Mouse (Mus musculus): ENCODE measurements around the gene Ccndbp1.
"Not testable (repeated sequence)": the region's sequence is repeated elsewhere in the genome, so short reads cannot be mapped to it uniquely, and the experiment has no call there.

Ccndbp1 gene

GRCm38 (mm10) chr2:121007925-121008663 is at the start of gene Ccndbp1:
Ccndbp1 (plus strand) TSS chr2:121008403.
- peak; percentile 96 for ATAC-seq (ENCODE audit: low TSS enrichment)

- no peak for ATAC-seq (ENCODE audit: low TSS enrichment)
Measured at GRCm38 (mm10) chr2:120959363-120959762, 48.8 kb upstream of the Ccndbp1 start.

- ATAC-seq (ENCODE audit: low TSS enrichment), result no peak
Measured at GRCm38 (mm10) chr2:120959827-120960226, 48.4 kb upstream of the Ccndbp1 start.

- ATAC-seq (ENCODE audit: low TSS enrichment), result no peak
Measured at GRCm38 (mm10) chr2:120960261-120960660, 47.9 kb upstream of the Ccndbp1 start.

GRCm38 (mm10) chr2:120963110-120963509 is 45.1 kb upstream of the Ccndbp1 start:
- ATAC-seq (ENCODE audit: low TSS enrichment), result no peak

GRCm38 (mm10) chr2:120965486-120965885 is 42.7 kb upstream of the Ccndbp1 start:
- no peak for ATAC-seq (ENCODE audit: low TSS enrichment)

GRCm38 (mm10) chr2:120970045-120970539 is 38.1 kb upstream of the Ccndbp1 start:
- ATAC-seq (ENCODE audit: low TSS enrichment), result peak; percentile 13; the same call in 1 of the 2 replicates

- peak; percentile 91 for ATAC-seq (ENCODE audit: low TSS enrichment)
Measured at GRCm38 (mm10) chr2:120970559-120971080, 37.6 kb upstream of the Ccndbp1 start, which contains the start of gene Ubr1. Ubr1 (minus strand) TSS chr2:120970715.

GRCm38 (mm10) chr2:120971766-120972165 is 36.4 kb upstream of the Ccndbp1 start:
- ATAC-seq (ENCODE audit: low TSS enrichment), result no peak

GRCm38 (mm10) chr2:120972257-120972656 is 35.9 kb upstream of the Ccndbp1 start:
- ATAC-seq (ENCODE audit: low TSS enrichment), result not testable (repeated sequence)

- no peak for ATAC-seq (ENCODE audit: low TSS enrichment)
Measured at GRCm38 (mm10) chr2:120972964-120973363, 35.2 kb upstream of the Ccndbp1 start.

GRCm38 (mm10) chr2:120976308-120976707 is 31.9 kb upstream of the Ccndbp1 start:
- no peak for ATAC-seq (ENCODE audit: low TSS enrichment)

- peak; percentile 80 for ATAC-seq (ENCODE audit: low TSS enrichment)
Measured at GRCm38 (mm10) chr2:120976990-120977925, 30.9 kb upstream of the Ccndbp1 start, which contains the start of gene Tmem62. Tmem62 (plus strand) TSS chr2:120977017.

- ATAC-seq (ENCODE audit: low TSS enrichment), result no peak
Measured at GRCm38 (mm10) chr2:120977926-120978692, 30.1 kb upstream of the Ccndbp1 start.

GRCm38 (mm10) chr2:120978693-120979037 is 29.5 kb upstream of the Ccndbp1 start:
- ATAC-seq (ENCODE audit: low TSS enrichment), result no peak

- no peak for ATAC-seq (ENCODE audit: low TSS enrichment)
Measured at GRCm38 (mm10) chr2:120979819-120980218, 28.4 kb upstream of the Ccndbp1 start.

- ATAC-seq (ENCODE audit: low TSS enrichment), result no peak
Measured at GRCm38 (mm10) chr2:120980861-120981260, 27.3 kb upstream of the Ccndbp1 start.

- no peak for ATAC-seq (ENCODE audit: low TSS enrichment)
Measured at GRCm38 (mm10) chr2:120983611-120984010, 24.6 kb upstream of the Ccndbp1 start.

GRCm38 (mm10) chr2:120985241-120985640 is 23.0 kb upstream of the Ccndbp1 start:
- ATAC-seq (ENCODE audit: low TSS enrichment), result no peak

- no peak for ATAC-seq (ENCODE audit: low TSS enrichment)
Measured at GRCm38 (mm10) chr2:120991196-120991595, 17.0 kb upstream of the Ccndbp1 start.

- ATAC-seq (ENCODE audit: low TSS enrichment), result not testable (repeated sequence)
Measured at GRCm38 (mm10) chr2:120996607-120997006, 11.6 kb upstream of the Ccndbp1 start.

Measured in frontal cortex, adult (tissue).